Mouse (Mus musculus) neural tube, embryonic 15.5 days (tissue): ENCODE results near the gene Abca13. TPM values are rescaled to one million over a fixed set of nuclear protein-coding genes. Genes with fewer than 3 reads are reported as not detected.
"Not testable (repeated sequence)": the region's sequence is repeated elsewhere in the genome, so short reads cannot be mapped to it uniquely, and the experiment has no call there.

Experiments used
- ATAC-seq: fragments of 200-750 bp; cut with Nextera tagmentation; 2 replicates; pipeline ENCODE4 v1.8.0; 2017; ENCODE audit warnings: mild to moderate bottlenecking, moderate TSS enrichment, moderate library complexity; ENCODE audit not compliant: low FRiP score
- H3K27ac ChIP-seq: fragments of 300-500 bp; sonication (generic); replicated peaks from 2 replicates; pipeline ENCODE4 v1.5.1; 2015; ENCODE audit warnings: mild to moderate bottlenecking, inconsistent platforms
- H3K27me3 ChIP-seq: fragments of 300-500 bp; sonication (generic); replicated peaks from 2 replicates; pipeline ENCODE4 v1.6.1; 2015; ENCODE audit warnings: inconsistent platforms
- H3K36me3 ChIP-seq: fragments of 300-500 bp; sonication (generic); 2 replicates; pipeline ENCODE4 v1.6.1; 2015; ENCODE audit warnings: inconsistent platforms
- H3K4me1 ChIP-seq: fragments of 300-500 bp; sonication (generic); 2 replicates; pipeline ENCODE4 v1.6.1; 2015; ENCODE audit warnings: inconsistent platforms
- H3K4me2 ChIP-seq: fragments of 300-500 bp; sonication (generic); 2 replicates; pipeline ENCODE4 v1.6.1; 2015; ENCODE audit warnings: inconsistent platforms, mild to moderate bottlenecking, moderate library complexity
- H3K4me3 ChIP-seq: fragments of 300-500 bp; sonication (generic); replicated peaks from 2 replicates; pipeline ENCODE4 v1.5.1; 2015; ENCODE audit warnings: mild to moderate bottlenecking, inconsistent platforms
- H3K9ac ChIP-seq: fragments of 300-500 bp; sonication (generic); replicated peaks from 2 replicates; pipeline ENCODE4 v1.6.1; 2015; ENCODE audit warnings: mild to moderate bottlenecking, inconsistent platforms
- H3K9me3 ChIP-seq: fragments of 300-500 bp; sonication (generic); replicated peaks from 2 replicates; pipeline ENCODE4 v1.6.1; 2016; ENCODE audit warnings: inconsistent platforms
- WGBS: fragments of 180-500 bp; shearing (Covaris S2); methylation state at CpG from one replicate; pipeline ENCODE4 v1.1.7; 2015; ENCODE audit warnings: mixed read lengths; 5-methylcytosine and 5-hydroxymethylcytosine counted together
- polyA plus RNA-seq: library from polyadenylated mRNA; unstranded; fragments of >200 nt; fragmentation: Nextera tagmentation; extraction: Ambion mirVana; gene quantifications from 2 replicates; pipeline ENCODE4 v1.2.1, GENCODE M21; 2015

Gene Abca13
- polyA plus RNA-seq, 1 experiment from 2014 or later, result 0.01 TPM

DNA sequence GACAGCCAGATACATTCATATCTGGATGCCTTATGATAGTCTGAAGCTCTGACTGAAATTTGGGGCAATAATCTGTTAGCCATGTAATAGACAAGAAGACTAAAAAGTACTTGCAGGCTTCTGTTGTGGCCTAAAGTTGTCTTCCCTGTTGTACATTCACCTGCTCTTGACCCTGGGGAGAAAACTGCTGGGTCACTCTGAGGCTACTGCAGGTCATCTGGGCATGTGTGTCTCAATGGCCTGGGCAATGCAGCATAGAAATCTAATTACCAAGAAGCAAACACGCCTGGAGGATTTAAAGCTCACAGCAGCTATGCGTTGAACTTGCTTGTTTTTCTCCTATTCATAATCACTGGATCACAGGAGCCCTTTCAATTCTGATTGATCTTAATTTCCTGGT, 8.1 kb downstream of the Abca13 start:
- ATAC-seq, result no peak
- no peaks in the 10 kb centered on the region for H3K36me3 ChIP-seq
- no peaks in the 10 kb centered on the region for H3K27me3 ChIP-seq
- H3K4me2 ChIP-seq, result no peak overlapping the region
- no peak overlapping the region for H3K9ac ChIP-seq
- WGBS, result 70% methylated on average over 2 of the region's 2 CpGs
- no peaks in the 10 kb centered on the region for H3K4me1 ChIP-seq
- H3K27ac ChIP-seq, result no peak overlapping the region
- no peak overlapping the region for H3K4me3 ChIP-seq
- H3K9me3 ChIP-seq, result no peaks in the 10 kb centered on the region

DNA sequence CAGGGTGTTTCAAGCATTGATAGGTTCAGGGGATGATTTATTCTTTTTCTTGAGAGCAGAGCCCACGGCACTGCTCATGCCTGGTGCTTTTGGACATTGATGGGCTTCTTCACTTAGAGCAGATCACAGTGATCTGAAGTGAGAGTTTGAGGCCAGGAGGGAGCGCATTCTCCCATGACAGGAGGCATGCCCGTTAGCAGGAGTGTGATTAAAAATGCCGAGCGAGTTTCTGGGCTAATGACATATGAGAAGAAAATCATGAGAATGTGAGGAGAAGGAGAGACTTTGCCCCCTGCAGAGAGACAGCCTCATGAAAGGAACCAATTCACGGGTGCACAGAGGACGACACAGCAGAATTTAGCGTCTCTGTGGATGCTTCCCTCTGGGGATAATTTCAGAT, 19.0 kb downstream of the Abca13 start:
- Histone ChIP-seq H3K4me2 (no peak overlapping the region), H3K4me3 (no peak overlapping the region), H3K27me3 (no peaks in the 10 kb centered on the region), H3K9me3 (no peaks in the 10 kb centered on the region), H3K4me1 (no peaks in the 10 kb centered on the region), H3K9ac (no peak overlapping the region), H3K27ac (no peak overlapping the region), H3K36me3 (no peaks in the 10 kb centered on the region)
- ATAC-seq, result no peak
- 70% methylated on average over 8 of the region's 8 CpGs for WGBS

GRCm38 (mm10) chr11:9213580-9213979, 21.8 kb downstream of the Abca13 start:
- no peak overlapping the region for H3K4me3 ChIP-seq
- H3K27me3 ChIP-seq, result no peaks in the 10 kb centered on the region
- no peak overlapping the region for H3K9ac ChIP-seq
- H3K9me3 ChIP-seq, result no peaks in the 10 kb centered on the region
- ATAC-seq, result no peak
- H3K4me2 ChIP-seq, result no peak overlapping the region
- H3K4me1 ChIP-seq, result no peaks in the 10 kb centered on the region
- WGBS, result 87% methylated on average over 9 of the region's 9 CpGs
- H3K36me3 ChIP-seq, result no peaks in the 10 kb centered on the region
- no peak overlapping the region for H3K27ac ChIP-seq

DNA sequence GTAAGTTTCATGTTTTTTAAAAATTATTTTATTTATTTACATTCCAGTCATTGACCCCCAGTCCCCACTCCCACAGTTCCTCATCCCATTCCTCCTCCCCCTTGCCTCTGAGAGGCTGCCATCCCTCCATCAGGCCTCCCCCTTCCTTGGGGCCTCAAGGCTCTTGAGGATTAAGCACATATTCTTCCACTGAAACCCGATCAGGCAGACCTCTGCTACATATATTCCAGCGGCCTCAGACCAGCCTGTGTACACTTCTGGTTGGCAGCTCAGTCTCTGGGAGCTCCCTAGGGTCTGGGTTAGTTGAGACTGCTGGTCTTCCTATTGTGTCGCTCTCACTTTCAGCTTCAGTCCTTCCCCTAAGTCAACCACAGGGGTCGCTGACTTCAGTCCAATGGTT, 24.5 kb downstream of the Abca13 start:
- H3K4me1 ChIP-seq, result no peaks in the 10 kb centered on the region
- no peak overlapping the region for H3K4me2 ChIP-seq
- H3K27me3 ChIP-seq, result no peaks in the 10 kb centered on the region
- H3K9ac ChIP-seq, result no peak overlapping the region
- no peak for ATAC-seq
- H3K36me3 ChIP-seq, result no peaks in the 10 kb centered on the region
- 47% methylated on average over 4 of the region's 4 CpGs for WGBS
- no peaks in the 10 kb centered on the region for H3K9me3 ChIP-seq
- no peak overlapping the region for H3K4me3 ChIP-seq
- H3K27ac ChIP-seq, result no peak overlapping the region

- Histone ChIP-seq H3K9me3 (no peaks in the 10 kb centered on the region), H3K36me3 (no peaks in the 10 kb centered on the region), H3K4me1 (no peaks in the 10 kb centered on the region), H3K9ac (no peak overlapping the region), H3K27ac (no peak overlapping the region), H3K4me2 (no peak overlapping the region), H3K27me3 (no peaks in the 10 kb centered on the region), H3K4me3 (no peak overlapping the region)
- no peak for ATAC-seq
- WGBS, result 81% methylated on average over 3 of the region's 3 CpGs
Observed at GRCm38 (mm10) chr11:9220501-9220900, 28.8 kb downstream of the Abca13 start.

DNA sequence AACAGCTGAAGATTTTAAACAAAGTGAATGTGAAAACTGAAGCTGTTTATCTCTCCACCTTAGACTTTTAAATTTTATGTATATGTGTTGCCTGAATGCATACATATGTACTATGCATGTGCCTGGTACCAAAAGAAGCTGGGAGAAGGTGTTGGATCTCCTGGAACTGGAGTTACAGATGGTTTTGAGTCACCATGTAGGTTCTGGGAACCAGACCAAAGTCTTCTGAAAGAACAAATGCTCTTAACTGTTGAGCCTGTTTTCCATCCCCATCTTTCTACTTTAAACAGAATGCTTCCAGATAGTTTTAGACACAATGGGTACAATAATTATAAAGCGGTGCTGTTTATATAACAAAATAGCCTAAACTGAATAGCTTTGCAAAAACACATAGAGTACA, 29.9 kb downstream of the Abca13 start:
- no peak for ATAC-seq

GRCm38 (mm10) chr11:9226399-9226798, 34.7 kb downstream of the Abca13 start:
- no peak overlapping the region for H3K4me3 ChIP-seq
- ATAC-seq, result no peak
- H3K9me3 ChIP-seq, result no peaks in the 10 kb centered on the region
- H3K36me3 ChIP-seq, result no peaks in the 10 kb centered on the region
- H3K27me3 ChIP-seq, result no peaks in the 10 kb centered on the region
- no peaks in the 10 kb centered on the region for H3K4me1 ChIP-seq
- H3K27ac ChIP-seq, result no peak overlapping the region
- no peak overlapping the region for H3K9ac ChIP-seq
- WGBS, result 90% methylated on average over 4 of the region's 4 CpGs
- no peak overlapping the region for H3K4me2 ChIP-seq

More for the DNA sequence above, 29.9 kb downstream of the Abca13 start:
- Histone ChIP-seq H3K27ac (no peak overlapping the region), H3K27me3 (no peaks in the 10 kb centered on the region), H3K9ac (no peak overlapping the region), H3K4me3 (no peak overlapping the region), H3K4me1 (no peaks in the 10 kb centered on the region), H3K9me3 (no peaks in the 10 kb centered on the region), H3K4me2 (no peak overlapping the region), H3K36me3 (no peaks in the 10 kb centered on the region)
- WGBS, result 95% methylated on average over 1 of the region's 1 CpGs

DNA sequence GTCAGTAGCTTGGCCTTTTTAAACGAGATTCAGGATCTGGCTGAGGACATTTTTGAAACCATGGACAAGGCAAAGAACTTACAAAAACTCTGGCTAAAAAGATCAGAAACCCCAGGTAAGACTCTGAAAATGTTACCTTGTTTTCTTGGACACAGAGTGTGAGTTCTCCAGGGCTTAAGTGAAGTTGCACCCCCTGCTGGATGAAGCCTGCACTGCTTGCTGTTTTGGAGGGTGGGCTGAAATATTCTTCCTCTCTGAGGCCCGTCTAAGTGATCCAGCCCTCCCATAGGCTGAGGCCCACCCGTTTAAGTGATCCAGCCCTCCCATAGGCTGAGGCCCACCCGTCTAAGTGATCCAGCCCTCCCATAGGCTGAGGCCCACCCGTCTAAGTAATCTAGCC, 57.9 kb downstream of the Abca13 start:
- H3K9me3 ChIP-seq, H3K9ac ChIP-seq, ATAC-seq, H3K4me1 ChIP-seq, H3K4me3 ChIP-seq, H3K27me3 ChIP-seq, H3K36me3 ChIP-seq, H3K27ac ChIP-seq, H3K4me2 ChIP-seq: not testable (repeated sequence)
- WGBS, result 88% methylated on average over 5 of the region's 5 CpGs

DNA sequence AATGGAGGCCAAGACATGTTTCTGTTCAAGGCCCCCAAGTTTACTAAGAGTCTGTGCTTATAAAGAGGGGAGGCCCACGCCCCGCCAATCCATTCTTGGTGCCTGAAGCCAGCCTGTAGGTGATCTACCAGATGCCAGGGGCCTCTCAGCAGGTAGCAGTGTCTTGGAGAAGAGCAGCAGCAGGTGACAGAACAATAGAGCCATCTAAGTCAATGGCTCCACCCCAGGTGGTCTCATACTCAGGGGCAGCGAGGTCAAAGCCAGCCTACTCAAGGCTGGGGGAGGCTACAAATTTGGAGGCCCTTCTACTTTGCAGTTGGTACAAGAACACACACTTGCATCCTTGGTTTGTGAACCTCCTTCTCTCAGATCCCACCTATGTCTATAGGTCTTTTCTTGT, 71.3 kb downstream of the Abca13 start:
- not testable (repeated sequence) for H3K4me1 ChIP-seq, H3K4me3 ChIP-seq, H3K27ac ChIP-seq, H3K4me2 ChIP-seq, H3K36me3 ChIP-seq, H3K27me3 ChIP-seq, H3K9me3 ChIP-seq, ATAC-seq, H3K9ac ChIP-seq
- 43% methylated on average over 3 of the region's 3 CpGs for WGBS

- Histone ChIP-seq H3K27me3 (no peaks in the 10 kb centered on the region), H3K36me3 (no peaks in the 10 kb centered on the region), H3K9ac (no peak overlapping the region), H3K4me3 (no peak overlapping the region), H3K4me2 (no peak overlapping the region), H3K9me3 (no peaks in the 10 kb centered on the region), H3K27ac (no peak overlapping the region), H3K4me1 (no peaks in the 10 kb centered on the region)
- ATAC-seq, result no peak
- whole genome bisulfite sequencing, result 56% methylated on average over 3 of the region's 3 CpGs
Observed at GRCm38 (mm10) chr11:9269090-9269489, 77.3 kb downstream of the Abca13 start.

- Histone ChIP-seq H3K27ac (no peak overlapping the region), H3K4me2 (no peak overlapping the region), H3K27me3 (no peaks in the 10 kb centered on the region), H3K36me3 (no peaks in the 10 kb centered on the region), H3K9ac (no peak overlapping the region), H3K4me1 (no peaks in the 10 kb centered on the region), H3K9me3 (no peaks in the 10 kb centered on the region), H3K4me3 (no peak overlapping the region)
- WGBS, result 84% methylated on average over 3 of the region's 3 CpGs
- no peak for ATAC-seq
Observed at GRCm38 (mm10) chr11:9285204-9285603, 93.5 kb downstream of the Abca13 start.

GRCm38 (mm10) chr11:9285759-9286158, 94.0 kb downstream of the Abca13 start:
- no peak for ATAC-seq
- Histone ChIP-seq H3K4me3 (no peak overlapping the region), H3K27ac (no peak overlapping the region), H3K9ac (no peak overlapping the region), H3K36me3 (no peaks in the 10 kb centered on the region), H3K4me1 (no peaks in the 10 kb centered on the region), H3K9me3 (no peaks in the 10 kb centered on the region), H3K27me3 (no peaks in the 10 kb centered on the region), H3K4me2 (no peak overlapping the region)
- WGBS, result 88% methylated on average over 3 of the region's 3 CpGs

DNA sequence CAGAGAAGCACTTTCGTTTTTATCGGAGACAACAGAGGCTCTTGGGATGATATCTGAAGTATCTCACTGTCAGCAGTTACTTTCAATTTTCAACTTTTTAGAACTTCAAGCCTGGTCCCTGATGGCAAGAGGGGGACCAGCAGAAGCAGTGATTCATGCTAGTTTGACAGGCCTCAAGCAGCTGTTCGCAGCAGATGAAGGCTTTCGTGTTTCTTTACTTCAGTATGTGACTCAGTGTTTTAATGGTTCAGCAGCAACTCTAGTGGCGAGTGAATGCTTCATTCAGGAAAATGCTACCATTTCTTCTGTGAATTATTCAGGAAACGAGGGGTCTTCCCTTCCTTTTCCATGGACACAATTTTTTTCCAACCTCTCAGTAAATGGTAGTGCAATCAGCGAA, 99.4 kb downstream of the Abca13 start:
- no peaks in the 10 kb centered on the region for H3K4me1 ChIP-seq
- ATAC-seq, result no peak
- no peak overlapping the region for H3K27ac ChIP-seq
- H3K27me3 ChIP-seq, result no peaks in the 10 kb centered on the region
- 85% methylated on average over 7 of the region's 7 CpGs for WGBS
- no peak overlapping the region for H3K4me3 ChIP-seq
- H3K4me2 ChIP-seq, result no peak overlapping the region
- no peak overlapping the region for H3K9ac ChIP-seq
- H3K36me3 ChIP-seq, result no peaks in the 10 kb centered on the region
- no peaks in the 10 kb centered on the region for H3K9me3 ChIP-seq
